Mouse (Mus musculus): ENCODE measurements at regions not wholly inside any gene's neighbourhood (a gene's known extent, or its start where the extent isn't known, plus 50 kb on each side); places are given as distances from the start of the nearest gene placed in this dataset.

- Histone ChIP-seq H3K9ac (ENCODE audit: low read length) (no peak overlapping the region), H3K27ac (replicated peaks) (no peak overlapping the region), H3K9me3 (ENCODE audit: control insufficient read depth, low read length) (no peaks in the 10 kb centered on the region), H3K4me3 (ENCODE audit: low read depth, low read length) (no peak overlapping the region), H3K4me2 (replicated peaks; ENCODE audit: low read depth) (peak overlapping the region; percentile 38), H3K27me3 (ENCODE audit: control insufficient read depth, insufficient read depth, low read length) (no peaks in the 10 kb centered on the region), H3K4me1 (replicated peaks; ENCODE audit: control insufficient read depth, insufficient read depth) (no peaks in the 10 kb centered on the region), H3K36me3 (ENCODE audit: control insufficient read depth, insufficient read depth, low read length) (no peaks in the 10 kb centered on the region)
- 48% methylated on average over 7 of the region's 7 CpGs for WGBS
- no peak for TF ChIP-seq EP300 (optimal IDR thresholded peaks at IDR 0.05)
- no peak for TF ChIP-seq CTCF (IDR thresholded peaks at IDR 0.05; ENCODE audit: low read depth)
- DNase-seq (ENCODE audit: low spot score) (peak; percentile 14), ATAC-seq (ENCODE audit: low FRiP score, low TSS enrichment) (peak; percentile 77; the same call in 1 of the 2 replicates)
These were observed 624.6 kb upstream of the Fam241a start for GRCm38 (mm10) chr3:128520671-128521103.

GRCm38 (mm10) chr3:128519913-128520316, 623.8 kb upstream of the Fam241a start:
- Histone ChIP-seq H3K9me3 (ENCODE audit: control insufficient read depth, low read length) (no peaks in the 10 kb centered on the region), H3K4me1 (replicated peaks; ENCODE audit: control insufficient read depth, insufficient read depth) (no peaks in the 10 kb centered on the region), H3K4me2 (replicated peaks; ENCODE audit: low read depth) (peak overlapping the region; percentile 38), H3K27me3 (ENCODE audit: control insufficient read depth, insufficient read depth, low read length) (no peaks in the 10 kb centered on the region), H3K36me3 (ENCODE audit: control insufficient read depth, insufficient read depth, low read length) (no peaks in the 10 kb centered on the region), H3K4me3 (ENCODE audit: low read depth, low read length) (no peak overlapping the region), H3K9ac (ENCODE audit: low read length) (no peak overlapping the region), H3K27ac (replicated peaks) (no peak overlapping the region)
- WGBS: 34% methylated on average over 6 of the region's 6 CpGs
- ATAC-seq (ENCODE audit: low FRiP score, low TSS enrichment) (no peak), DNase-seq (ENCODE audit: low spot score) (peak; percentile 16)
- TF ChIP-seq EP300 (optimal IDR thresholded peaks at IDR 0.05): no peak
- TF ChIP-seq CTCF (IDR thresholded peaks at IDR 0.05; ENCODE audit: low read depth): no peak

GRCm38 (mm10) chr3:128518806-128519205, 622.7 kb upstream of the Fam241a start:
- Histone ChIP-seq H3K9ac (ENCODE audit: low read length) (no peak overlapping the region), H3K4me1 (replicated peaks; ENCODE audit: control insufficient read depth, insufficient read depth) (no peaks in the 10 kb centered on the region), H3K27ac (replicated peaks) (no peak overlapping the region), H3K4me2 (replicated peaks; ENCODE audit: low read depth) (no peak overlapping the region), H3K4me3 (ENCODE audit: low read depth, low read length) (no peak overlapping the region), H3K9me3 (ENCODE audit: control insufficient read depth, low read length) (no peaks in the 10 kb centered on the region), H3K27me3 (ENCODE audit: control insufficient read depth, insufficient read depth, low read length) (no peaks in the 10 kb centered on the region), H3K36me3 (ENCODE audit: control insufficient read depth, insufficient read depth, low read length) (no peaks in the 10 kb centered on the region)
- ATAC-seq (ENCODE audit: low FRiP score, low TSS enrichment) (no peak), DNase-seq (ENCODE audit: low spot score) (no peak)
- WGBS: 46% methylated on average over 4 of the region's 4 CpGs
- no peak for TF ChIP-seq EP300 (optimal IDR thresholded peaks at IDR 0.05)
- no peak for TF ChIP-seq CTCF (IDR thresholded peaks at IDR 0.05; ENCODE audit: low read depth)

- DNase-seq (ENCODE audit: low spot score) (no peak), ATAC-seq (ENCODE audit: low FRiP score, low TSS enrichment) (no peak)
- TF ChIP-seq EP300 (optimal IDR thresholded peaks at IDR 0.05): no peak
- peak; percentile 66 for TF ChIP-seq CTCF (IDR thresholded peaks at IDR 0.05; ENCODE audit: low read depth)
- Histone ChIP-seq H3K36me3 (ENCODE audit: control insufficient read depth, insufficient read depth, low read length) (no peaks in the 10 kb centered on the region), H3K4me3 (ENCODE audit: low read depth, low read length) (no peak overlapping the region), H3K4me1 (replicated peaks; ENCODE audit: control insufficient read depth, insufficient read depth) (no peaks in the 10 kb centered on the region), H3K27ac (replicated peaks) (no peak overlapping the region), H3K27me3 (ENCODE audit: control insufficient read depth, insufficient read depth, low read length) (no peaks in the 10 kb centered on the region), H3K9ac (ENCODE audit: low read length) (no peak overlapping the region), H3K9me3 (ENCODE audit: control insufficient read depth, low read length) (no peaks in the 10 kb centered on the region), H3K4me2 (replicated peaks; ENCODE audit: low read depth) (no peak overlapping the region)
- WGBS: 52% methylated on average over 3 of the region's 3 CpGs
These were observed 575.0 kb upstream of the Fam241a start for GRCm38 (mm10) chr3:128471111-128471510.

GRCm38 (mm10) chr3:128429706-128430105, 533.6 kb upstream of the Fam241a start:
- TF ChIP-seq CTCF (IDR thresholded peaks at IDR 0.05; ENCODE audit: low read depth) (no peak), EP300 (optimal IDR thresholded peaks at IDR 0.05) (no peak)
- Histone ChIP-seq H3K36me3 (ENCODE audit: control insufficient read depth, insufficient read depth, low read length) (no peaks in the 10 kb centered on the region), H3K27me3 (ENCODE audit: control insufficient read depth, insufficient read depth, low read length) (no peaks in the 10 kb centered on the region), H3K4me1 (replicated peaks; ENCODE audit: control insufficient read depth, insufficient read depth) (no peaks in the 10 kb centered on the region), H3K4me2 (replicated peaks; ENCODE audit: low read depth) (no peak overlapping the region), H3K4me3 (ENCODE audit: low read depth, low read length) (no peak overlapping the region), H3K9ac (ENCODE audit: low read length) (no peak overlapping the region), H3K27ac (replicated peaks) (no peak overlapping the region), H3K9me3 (ENCODE audit: control insufficient read depth, low read length) (no peaks in the 10 kb centered on the region)
- no peak for ATAC-seq (ENCODE audit: low FRiP score, low TSS enrichment)
- DNase-seq (ENCODE audit: low spot score): no peak

GRCm38 (mm10) chr3:128415568-128415967, 519.4 kb upstream of the Fam241a start:
- Histone ChIP-seq H3K27ac (replicated peaks) (no peak overlapping the region), H3K9ac (ENCODE audit: low read length) (no peak overlapping the region), H3K9me3 (ENCODE audit: control insufficient read depth, low read length) (no peaks in the 10 kb centered on the region), H3K4me1 (replicated peaks; ENCODE audit: control insufficient read depth, insufficient read depth) (no peaks in the 10 kb centered on the region), H3K36me3 (ENCODE audit: control insufficient read depth, insufficient read depth, low read length) (no peaks in the 10 kb centered on the region), H3K4me3 (ENCODE audit: low read depth, low read length) (no peak overlapping the region), H3K4me2 (replicated peaks; ENCODE audit: low read depth) (no peak overlapping the region), H3K27me3 (ENCODE audit: control insufficient read depth, insufficient read depth, low read length) (no peaks in the 10 kb centered on the region)
- ATAC-seq (ENCODE audit: low FRiP score, low TSS enrichment): no peak
- DNase-seq (ENCODE audit: low spot score): no peak
- TF ChIP-seq CTCF (IDR thresholded peaks at IDR 0.05; ENCODE audit: low read depth) (no peak), EP300 (optimal IDR thresholded peaks at IDR 0.05) (no peak)
- 59% methylated on average over 2 of the region's 2 CpGs for WGBS

Data from stomach, postnatal 0 days (tissue).